Mouse (Mus musculus) heart, embryonic 16.5 days (tissue): ENCODE measurements around the gene Slc25a34. TPM values are rescaled to one million over a fixed set of nuclear protein-coding genes. Genes with fewer than 3 reads are reported as not detected.
A peak's percentile ranks its signal among the peaks of the same experiment; 100 is the strongest.

ENCODE experiments used
- ATAC-seq: fragments of 200-750 bp; cut with Nextera tagmentation; replicated peaks from 2 replicates; pipeline ENCODE4 v1.8.0; 2017; ENCODE audit warnings: moderate number of reproducible peaks; ENCODE audit not compliant: insufficient read depth, low FRiP score; ENCODE audit errors: extremely low read depth
- H3K27ac ChIP-seq: fragments of 300-500 bp; sonication (generic); 2 replicates; pipeline ENCODE4 v1.5.1; 2014; ENCODE audit warnings: mild to moderate bottlenecking, low read length, control low read depth, moderate library complexity
- H3K27me3 ChIP-seq: fragments of 300-500 bp; sonication (generic); 2 replicates; pipeline ENCODE4 v1.6.1; 2014; ENCODE audit warnings: low read length, mixed read lengths; ENCODE audit not compliant: control insufficient read depth, insufficient read depth
- H3K36me3 ChIP-seq: fragments of 300-500 bp; sonication (generic); 2 replicates; pipeline ENCODE4 v1.6.1; 2014; ENCODE audit not compliant: control insufficient read depth, insufficient read depth
- H3K4me1 ChIP-seq: fragments of 300-500 bp; sonication (generic); 2 replicates; pipeline ENCODE4 v1.6.1; 2014; ENCODE audit warnings: low read length, mixed read lengths; ENCODE audit not compliant: control insufficient read depth, insufficient read depth
- H3K4me2 ChIP-seq: fragments of 300-500 bp; sonication (generic); 2 replicates; pipeline ENCODE4 v1.6.1; 2014; ENCODE audit warnings: low read depth, mild to moderate bottlenecking, control low read depth, low read length
- H3K4me3 ChIP-seq: fragments of 300-500 bp; sonication (generic); 2 replicates; pipeline ENCODE4 v1.5.1; 2014; ENCODE audit warnings: mild to moderate bottlenecking, control low read depth, low read length
- H3K9ac ChIP-seq: fragments of 300-500 bp; sonication (generic); 2 replicates; pipeline ENCODE4 v1.6.1; 2014; ENCODE audit warnings: low read length, control low read depth
- H3K9me3 ChIP-seq: fragments of 300-500 bp; sonication (generic); replicated peaks from 2 replicates; pipeline ENCODE4 v1.6.1; 2016; ENCODE audit warnings: low read length; ENCODE audit not compliant: control insufficient read depth
- WGBS: fragments of 180-500 bp; shearing (Covaris S2); extraction: QIAGEN DNeasy Blood & Tissue Kit; methylation state at CpG from one replicate; pipeline ENCODE4 v1.1.7; 2014; 5-methylcytosine and 5-hydroxymethylcytosine counted together
- polyA plus RNA-seq: library from polyadenylated mRNA; unstranded; fragments of >200 nt; fragmentation: Nextera tagmentation; extraction: Ambion mirVana; gene quantifications from 2 replicates; pipeline ENCODE4 v1.2.1, GENCODE M21; 2015

Slc25a34 gene
- polyA plus RNA-seq, 1 experiment from 2014 or later, result 1.3 TPM

DNA sequence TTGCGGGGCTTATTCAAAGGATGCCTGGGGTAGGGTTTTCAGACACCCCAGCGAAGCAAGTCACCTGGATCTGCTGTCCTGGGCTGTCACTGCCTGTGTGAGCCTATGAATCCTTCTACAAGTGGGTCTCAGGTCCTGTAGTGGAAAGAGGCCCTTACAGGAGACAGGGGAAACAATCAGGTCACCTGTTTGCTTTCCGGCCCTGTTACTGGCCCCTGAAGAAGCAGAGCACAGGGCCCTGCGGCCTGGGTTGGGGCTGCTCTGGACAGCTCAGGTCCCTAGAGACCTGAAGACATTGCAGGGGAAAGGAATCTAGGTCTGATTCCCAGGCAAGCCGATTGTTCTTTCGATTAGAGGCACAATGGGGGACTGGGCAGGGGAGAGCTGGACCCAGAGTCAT lies 23.3 kb downstream of the Slc25a34 start:
- Histone ChIP-seq H3K4me1 (peaks cover 46% of the 10 kb centered on the region), H3K9me3 (no peaks in the 10 kb centered on the region), H3K27me3 (no peaks in the 10 kb centered on the region; the same call in 1 of the 2 replicates), H3K27ac (peak overlapping the region; percentile 69), H3K9ac (peak overlapping the region; percentile 10; the same call in 1 of the 2 replicates), H3K4me3 (no peak overlapping the region), H3K36me3 (no peaks in the 10 kb centered on the region), H3K4me2 (peak overlapping the region; percentile 85; the same call in 1 of the 2 replicates)
- ATAC-seq, result no peak
- WGBS, result 39% methylated on average over 6 of the region's 6 CpGs

DNA sequence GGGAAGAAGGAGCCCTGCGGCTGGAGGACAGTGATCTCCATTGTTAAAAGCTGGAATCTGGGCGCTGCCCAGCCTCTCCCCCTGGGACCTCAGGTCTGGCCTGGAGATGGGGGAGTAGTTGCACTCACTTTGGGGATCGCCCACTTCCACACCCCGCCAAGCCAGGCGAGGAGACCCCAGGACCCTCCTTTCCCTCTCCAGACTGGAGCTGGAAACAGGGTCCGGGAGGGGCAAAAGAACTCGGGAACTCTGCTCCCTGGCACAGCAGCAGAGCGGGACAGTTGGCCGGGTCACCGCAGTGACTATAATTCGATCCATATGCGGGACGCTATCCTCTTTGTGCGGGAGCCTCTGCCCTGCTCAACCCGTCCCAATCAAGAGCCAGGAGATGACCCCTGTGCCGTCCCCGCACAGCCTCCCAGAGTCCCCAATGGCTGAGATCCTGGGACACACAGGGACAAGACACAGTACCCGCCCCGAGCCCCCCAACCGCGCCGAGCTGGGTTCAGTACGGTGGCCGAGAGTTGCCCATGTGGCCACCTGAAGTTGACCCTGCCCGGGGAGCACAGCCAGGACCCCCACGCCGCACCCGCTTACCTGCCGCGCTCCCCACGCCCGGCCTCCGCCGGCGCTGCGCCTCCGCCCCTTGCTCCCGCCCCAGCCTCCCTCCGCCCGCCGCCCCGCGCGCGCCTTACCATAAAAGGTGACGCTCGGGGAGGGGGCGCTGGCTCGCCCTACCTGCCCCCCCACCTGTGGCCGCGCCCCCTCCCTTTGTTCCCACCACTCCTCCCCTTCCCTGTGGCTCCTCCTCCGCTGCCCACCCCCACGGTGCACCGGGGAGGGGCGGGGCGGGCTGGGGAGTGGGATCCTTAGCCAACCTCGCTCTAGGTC lies 24.1 kb downstream of the Slc25a34 start:
- Histone ChIP-seq H3K9ac (peak overlapping the region; percentile 86), H3K9me3 (no peaks in the 10 kb centered on the region), H3K27me3 (no peaks in the 10 kb centered on the region; the same call in 1 of the 2 replicates), H3K27ac (peak overlapping the region; percentile 69), H3K4me3 (peak overlapping the region; percentile 75), H3K36me3 (peaks cover 7% of the 10 kb centered on the region), H3K4me2 (peak overlapping the region; percentile 85), H3K4me1 (peaks cover 43% of the 10 kb centered on the region)
- ATAC-seq, result no peak; the same call in 1 of the 2 replicates
- under 1% methylated on average over 49 of the region's 57 CpGs for whole genome bisulfite sequencing

DNA sequence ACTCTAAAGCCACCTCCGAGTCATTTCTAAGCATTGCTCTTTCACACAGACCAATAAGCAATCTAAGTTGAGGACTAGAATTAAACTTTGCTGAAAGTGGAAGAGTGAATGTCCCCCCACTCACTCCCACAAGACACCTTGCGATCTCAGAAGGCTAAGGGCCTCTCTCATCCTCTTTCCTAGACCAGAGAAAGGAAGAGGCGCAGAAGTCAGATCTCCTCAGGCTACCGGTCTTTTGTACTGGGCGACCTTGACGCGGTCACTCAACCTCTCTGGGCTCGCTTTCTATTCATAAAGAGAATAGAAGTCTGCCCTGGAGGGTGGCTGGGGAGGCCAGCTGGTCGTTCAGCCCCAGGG lies 24.7 kb downstream of the Slc25a34 start:
- H3K4me3 ChIP-seq, result peak overlapping the region; percentile 75
- H3K27me3 ChIP-seq, result no peaks in the 10 kb centered on the region; the same call in 1 of the 2 replicates
- H3K36me3 ChIP-seq, result peaks cover 13% of the 10 kb centered on the region
- peak overlapping the region; percentile 69 for H3K27ac ChIP-seq
- peak overlapping the region; percentile 86 for H3K9ac ChIP-seq
- H3K4me1 ChIP-seq, result peaks cover 37% of the 10 kb centered on the region
- 4% methylated on average over 9 of the region's 9 CpGs for WGBS
- H3K9me3 ChIP-seq, result no peaks in the 10 kb centered on the region
- ATAC-seq, result no peak
- peak overlapping the region; percentile 85 for H3K4me2 ChIP-seq

DNA sequence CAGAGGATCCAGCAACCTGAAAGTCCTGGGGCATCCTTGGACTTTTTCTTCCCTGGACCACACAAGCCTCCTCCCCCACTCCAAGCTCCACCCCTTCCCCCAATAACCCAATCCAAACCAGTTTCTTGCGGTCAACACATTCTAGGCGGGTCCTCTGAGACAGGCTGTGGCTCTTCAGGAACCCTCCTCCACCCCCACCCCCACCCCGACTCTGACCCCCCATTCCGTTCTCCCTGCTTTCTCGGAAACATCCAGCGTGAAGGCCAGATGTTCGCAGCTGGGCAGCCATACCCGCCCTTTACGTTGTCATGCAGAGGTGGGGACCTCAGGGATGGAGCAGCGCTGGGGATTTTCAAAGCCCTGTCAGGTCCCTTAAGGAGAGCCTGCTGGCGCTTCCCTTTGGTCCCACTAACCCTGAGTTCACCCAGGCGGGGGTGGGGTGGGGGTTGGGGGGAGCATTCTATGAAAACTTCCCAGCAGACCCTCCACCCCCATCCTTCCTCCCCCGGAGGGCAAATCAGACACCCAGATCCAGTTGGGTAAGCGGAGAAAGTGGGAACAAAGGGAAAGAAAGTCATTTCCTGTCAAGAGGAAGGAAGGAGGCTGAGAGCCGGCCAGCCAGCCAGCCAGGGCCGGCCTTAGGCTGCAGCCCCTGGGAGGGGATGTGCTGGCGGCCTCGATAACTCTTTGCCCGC lies 25.3 kb downstream of the Slc25a34 start:
- peak; percentile 37; the same call in 1 of the 2 replicates for ATAC-seq
- Histone ChIP-seq H3K27me3 (no peaks in the 10 kb centered on the region; the same call in 1 of the 2 replicates), H3K4me2 (peak overlapping the region; percentile 85), H3K9me3 (no peaks in the 10 kb centered on the region), H3K27ac (peak overlapping the region; percentile 69), H3K4me3 (peak overlapping the region; percentile 75), H3K36me3 (peaks cover 14% of the 10 kb centered on the region), H3K4me1 (peaks cover 37% of the 10 kb centered on the region), H3K9ac (peak overlapping the region; percentile 86)
- 2% methylated on average over 19 of the region's 19 CpGs for WGBS

DNA sequence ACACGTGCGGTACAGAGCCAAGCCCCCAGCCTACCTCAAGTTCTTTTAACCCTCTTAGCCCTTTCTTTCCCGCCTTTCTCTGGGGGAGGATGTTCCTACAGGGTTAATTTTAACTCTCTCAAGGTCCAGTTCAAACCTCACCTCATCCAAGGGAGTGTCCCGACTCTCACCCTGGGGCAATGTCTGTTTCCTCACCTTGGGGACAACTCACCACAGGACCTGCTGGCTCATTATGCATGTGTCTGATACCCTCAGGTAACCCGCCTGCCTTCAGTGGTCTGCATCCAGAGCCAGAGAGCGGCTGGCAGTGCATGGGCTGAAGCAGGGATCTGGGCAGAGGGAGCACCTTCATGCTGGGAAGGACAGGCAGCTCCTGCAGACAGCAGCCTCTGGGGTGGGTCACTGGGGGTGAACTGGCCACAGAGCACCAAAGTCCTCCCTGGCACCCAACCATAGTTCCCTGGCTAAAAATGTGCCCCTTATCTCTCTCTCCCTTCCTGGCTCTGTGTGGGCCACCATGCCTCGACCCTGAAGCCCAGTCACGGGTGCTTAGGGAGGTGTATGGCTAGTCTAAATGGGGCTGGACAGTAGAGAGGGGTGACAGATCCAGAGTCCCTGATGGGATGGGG lies 26.8 kb downstream of the Slc25a34 start:
- no peak overlapping the region for H3K4me3 ChIP-seq
- H3K4me2 ChIP-seq, result no peak overlapping the region
- ATAC-seq, result no peak
- no peaks in the 10 kb centered on the region; the same call in 1 of the 2 replicates for H3K27me3 ChIP-seq
- peaks cover 25% of the 10 kb centered on the region for H3K4me1 ChIP-seq
- WGBS, result 74% methylated on average over 8 of the region's 8 CpGs
- H3K9me3 ChIP-seq, result no peaks in the 10 kb centered on the region
- H3K9ac ChIP-seq, result peak overlapping the region; percentile 41; the same call in 1 of the 2 replicates
- no peak overlapping the region for H3K27ac ChIP-seq
- peaks cover 21% of the 10 kb centered on the region for H3K36me3 ChIP-seq

DNA sequence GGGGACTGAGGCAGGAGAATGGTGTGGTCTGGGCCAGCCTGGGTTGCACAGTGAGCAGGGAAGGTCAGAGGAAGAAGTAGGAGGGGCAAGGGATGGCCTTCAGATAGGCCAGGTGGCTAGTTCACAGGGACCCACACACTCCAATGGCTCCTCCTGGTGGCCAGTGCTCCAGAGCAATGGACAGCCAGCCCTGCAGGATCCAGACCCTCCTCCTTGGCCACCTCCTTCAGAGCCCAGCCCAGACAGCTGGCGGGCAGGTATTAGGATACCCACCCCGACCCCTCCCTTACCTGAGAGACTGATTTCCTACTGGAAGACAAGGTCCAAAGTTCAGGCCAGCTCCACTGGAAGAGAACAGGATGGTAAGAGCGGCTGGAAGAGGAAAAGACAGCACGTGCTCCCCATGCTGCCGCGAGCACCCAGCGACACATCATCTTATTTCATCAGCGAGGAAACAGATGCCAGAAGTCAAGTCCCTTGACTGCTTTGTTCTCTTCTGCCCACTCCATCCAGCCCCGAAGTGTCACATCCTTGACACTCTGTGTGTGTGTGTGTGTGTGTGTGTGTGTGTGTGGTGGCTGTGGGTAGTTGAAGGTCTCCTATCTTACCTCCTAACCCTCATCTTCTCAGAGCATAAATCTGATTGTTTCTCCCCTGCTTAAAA lies 27.9 kb downstream of the Slc25a34 start:
- Histone ChIP-seq H3K4me1 (peaks cover 17% of the 10 kb centered on the region), H3K27ac (no peak overlapping the region), H3K9me3 (peaks cover 3% of the 10 kb centered on the region), H3K4me2 (no peak overlapping the region), H3K9ac (no peak overlapping the region), H3K4me3 (no peak overlapping the region), H3K27me3 (no peaks in the 10 kb centered on the region; the same call in 1 of the 2 replicates), H3K36me3 (peaks cover 27% of the 10 kb centered on the region)
- no peak for ATAC-seq
- WGBS, result 75% methylated on average over 9 of the region's 9 CpGs

DNA sequence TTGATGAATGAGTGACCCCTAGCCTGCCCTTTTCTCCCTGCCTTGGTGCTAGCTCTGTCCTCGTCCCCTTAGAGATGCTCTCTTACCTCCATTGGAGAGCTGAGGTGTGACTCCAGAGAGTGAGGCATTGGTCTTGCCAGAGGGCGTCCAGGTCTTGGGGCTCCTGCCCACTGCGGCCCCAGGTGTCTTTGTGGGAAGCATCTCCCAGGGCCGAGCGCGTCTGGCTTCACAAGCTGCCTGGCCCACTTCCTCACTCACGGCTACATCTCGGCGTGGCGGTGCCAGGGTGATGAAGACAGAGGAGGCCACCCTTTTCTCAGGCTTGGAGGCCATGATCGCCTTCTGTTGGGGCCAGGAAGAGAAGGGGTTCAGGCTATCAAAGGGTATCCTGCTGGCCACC lies 28.5 kb downstream of the Slc25a34 start:
- WGBS, result 91% methylated on average over 11 of the region's 11 CpGs
- H3K36me3 ChIP-seq, result peaks cover 27% of the 10 kb centered on the region

DNA sequence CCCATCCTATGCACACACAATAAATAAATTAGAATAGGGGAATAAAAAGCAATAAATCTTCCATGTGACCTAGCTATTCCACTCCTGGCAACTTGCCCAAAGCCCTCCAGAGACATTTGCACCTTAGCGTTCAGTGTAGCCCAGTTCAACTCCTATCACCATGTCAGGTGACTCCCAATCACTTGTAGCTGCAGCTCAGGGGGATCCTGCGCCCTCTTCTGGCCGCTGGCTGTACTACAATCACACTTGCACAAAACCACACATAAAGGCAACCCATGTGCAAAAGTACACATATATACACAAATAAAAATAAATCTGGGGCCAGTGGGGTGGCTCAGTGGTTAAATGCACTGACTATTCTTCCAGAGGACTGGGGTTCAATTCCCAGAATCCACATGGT lies 32.1 kb downstream of the Slc25a34 start:
- H3K36me3 ChIP-seq, result peaks cover 40% of the 10 kb centered on the region
- no peaks in the 10 kb centered on the region for H3K4me1 ChIP-seq
- H3K27me3 ChIP-seq, result no peaks in the 10 kb centered on the region
- peaks cover 3% of the 10 kb centered on the region for H3K9me3 ChIP-seq
- WGBS, result 18% methylated on average over 3 of the region's 3 CpGs
- no peak overlapping the region for H3K4me2 ChIP-seq
- no peak overlapping the region for H3K9ac ChIP-seq
- H3K4me3 ChIP-seq, result no peak overlapping the region
- no peak for ATAC-seq
- H3K27ac ChIP-seq, result no peak overlapping the region

More for the DNA sequence above, 28.5 kb downstream of the Slc25a34 start:
- Histone ChIP-seq H3K27me3 (no peaks in the 10 kb centered on the region; the same call in 1 of the 2 replicates), H3K4me3 (no peak overlapping the region), H3K9me3 (peaks cover 3% of the 10 kb centered on the region), H3K4me2 (no peak overlapping the region), H3K27ac (no peak overlapping the region), H3K9ac (no peak overlapping the region), H3K4me1 (peaks cover 11% of the 10 kb centered on the region)
- ATAC-seq, result no peak
